Mouse (Mus musculus): Measurements from ENCODE around the gene Mgea5. TPM values are rescaled to one million over a fixed set of nuclear protein-coding genes. Genes with fewer than 3 reads are reported as not detected.

Mgea5 gene
- polyA plus RNA-seq, 2 experiments, result 59.0 to 85.3 TPM

DNA sequence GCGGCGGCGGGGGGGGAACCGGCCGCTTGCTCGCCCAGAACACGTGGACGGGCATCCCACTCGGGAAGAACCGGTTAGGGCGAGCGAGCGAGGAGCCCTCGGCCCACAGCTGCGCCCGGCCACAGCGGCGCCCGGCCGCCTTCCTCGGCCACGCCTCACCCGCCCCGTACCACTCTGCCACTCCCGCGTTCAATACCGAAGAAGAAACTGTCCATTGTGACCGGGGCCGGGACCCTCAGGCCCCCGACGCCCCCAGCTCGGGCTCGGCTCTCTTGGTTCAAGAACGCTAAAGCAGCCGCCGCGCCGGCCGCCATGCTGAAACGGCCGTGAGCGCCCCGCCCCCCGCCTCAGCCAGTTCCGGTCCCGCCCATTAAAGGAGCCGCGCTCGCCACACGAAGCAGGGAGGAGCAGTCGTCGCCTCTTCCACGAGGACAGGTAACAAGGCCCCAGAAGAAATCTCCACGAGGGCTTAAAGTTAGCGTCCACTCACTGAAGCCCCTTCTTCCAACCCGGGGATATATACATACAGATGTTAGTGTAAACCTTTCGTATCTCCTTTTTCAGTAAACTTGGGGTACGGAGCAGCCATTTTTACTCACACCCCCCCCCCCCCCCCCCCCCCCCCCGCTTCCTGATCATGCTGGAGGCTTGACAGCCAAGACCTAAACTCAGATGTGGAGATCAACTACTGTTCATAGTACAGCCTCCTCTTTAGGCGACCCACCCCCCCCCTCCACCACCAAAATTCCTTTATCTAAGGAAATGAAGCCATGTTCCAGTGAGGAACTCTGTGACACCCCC is 34.2 kb downstream of the Mgea5 start, which contains the start of gene Npm3:
Gene Npm3, minus strand, starts transcription at position 349 of the 801 bp plus-strand sequence.
- peaks cover 24% of the 10 kb centered on the region for H3K27me3 ChIP-seq (ENCODE audit: control insufficient read depth, insufficient read depth, low read length)
- H3K36me3 ChIP-seq (ENCODE audit: control insufficient read depth, insufficient read depth, low read length), result peaks cover 35% of the 10 kb centered on the region
- H3K9me3 ChIP-seq (ENCODE audit: control insufficient read depth, low read length), result no peaks in the 10 kb centered on the region
- peak within 1 kb of the TSS; percentile 78 for H3K9ac ChIP-seq (ENCODE audit: low read depth, low read length, severe bottlenecking)
- WGBS, result 1% methylated on average over 42 of the region's 60 CpGs
- ATAC-seq (ENCODE audit: low FRiP score, low read depth), result peak; percentile 85
- H3K27ac ChIP-seq (replicated peaks; ENCODE audit: low read depth, low read length), result no peak within 1 kb of the TSS
- H3K4me1 ChIP-seq (ENCODE audit: control insufficient read depth, insufficient read depth, low read length), result peaks cover 12% of the 10 kb centered on the region
- peak within 1 kb of the TSS; percentile 75 for H3K4me3 ChIP-seq (replicated peaks; ENCODE audit: low read length)
- no peak for TF ChIP-seq POLR2A (IDR thresholded peaks at IDR 0.05; ENCODE audit: borderline replicate concordance, extremely low read depth, insufficient read depth, insufficient read length)
- DNase-seq (ENCODE audit: low spot score), result peak; percentile 86
- H3K4me2 ChIP-seq (replicated peaks; ENCODE audit: low read depth, low read length, severe bottlenecking), result peak within 1 kb of the TSS; percentile 90

DNA sequence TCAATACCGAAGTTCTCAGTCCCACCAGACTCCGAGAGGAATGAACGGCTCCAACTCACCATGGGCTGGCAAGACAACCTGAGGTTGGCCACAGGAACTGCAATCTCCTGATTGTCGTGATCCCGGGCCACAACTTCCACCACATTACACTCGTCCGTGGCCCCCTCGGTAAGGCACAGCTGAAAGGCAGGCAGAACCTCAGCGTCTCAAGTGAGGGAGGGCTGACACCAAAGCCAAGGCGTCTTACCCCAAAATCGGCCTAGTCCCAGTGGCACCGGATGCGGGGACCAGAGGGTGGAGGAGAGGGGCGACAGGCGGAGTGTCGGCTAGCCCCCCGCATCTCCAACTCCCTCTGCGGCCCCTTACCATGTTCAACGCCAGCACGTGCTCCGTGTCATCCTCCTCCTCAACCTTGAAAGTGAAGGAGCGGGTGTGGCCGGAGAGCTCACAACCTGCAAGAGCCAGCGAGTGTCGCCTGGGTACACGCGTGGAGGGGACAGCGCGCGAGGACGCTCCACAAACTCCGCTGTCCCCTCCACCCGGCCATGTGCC is 34.9 kb downstream of the Mgea5 start:
- under 1% methylated on average over 33 of the region's 33 CpGs for WGBS
- Histone ChIP-seq H3K4me2 (replicated peaks; ENCODE audit: low read depth, low read length, severe bottlenecking) (peak overlapping the region; percentile 90), H3K4me3 (replicated peaks; ENCODE audit: low read length) (peak overlapping the region; percentile 75), H3K36me3 (ENCODE audit: control insufficient read depth, insufficient read depth, low read length) (peaks cover 29% of the 10 kb centered on the region), H3K4me1 (ENCODE audit: control insufficient read depth, insufficient read depth, low read length) (peaks cover 12% of the 10 kb centered on the region), H3K27ac (replicated peaks; ENCODE audit: low read depth, low read length) (no peak overlapping the region), H3K27me3 (ENCODE audit: control insufficient read depth, insufficient read depth, low read length) (peaks cover 30% of the 10 kb centered on the region), H3K9me3 (ENCODE audit: control insufficient read depth, low read length) (no peaks in the 10 kb centered on the region), H3K9ac (ENCODE audit: low read depth, low read length, severe bottlenecking) (peak overlapping the region; percentile 78)
- DNase-seq (ENCODE audit: low spot score) (no peak), ATAC-seq (ENCODE audit: low FRiP score, low read depth) (peak; percentile 5; the same call in 1 of the 2 replicates)
- TF ChIP-seq POLR2A (IDR thresholded peaks at IDR 0.05; ENCODE audit: borderline replicate concordance, extremely low read depth, insufficient read depth, insufficient read length), result no peak

DNA sequence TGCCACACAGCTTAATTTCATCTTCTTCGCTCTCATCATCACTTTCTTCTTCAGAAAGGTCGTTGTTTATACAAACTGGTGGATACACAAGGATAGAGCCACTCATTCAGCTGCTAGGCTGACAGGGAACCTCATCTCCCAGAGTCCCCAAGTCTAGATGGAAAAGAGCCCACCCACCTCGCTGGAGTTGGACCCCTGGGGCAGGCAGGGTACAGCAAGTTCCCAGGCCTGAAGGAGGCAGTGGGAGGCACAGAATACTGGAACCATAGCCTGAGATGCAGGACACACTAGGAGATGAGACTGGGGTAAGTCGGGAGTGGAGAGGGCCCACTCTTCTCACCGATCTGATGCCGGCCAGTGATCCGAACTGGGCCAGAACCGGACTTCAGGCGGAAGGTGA is 35.4 kb downstream of the Mgea5 start:
- H3K4me2 ChIP-seq (replicated peaks; ENCODE audit: low read depth, low read length, severe bottlenecking), result peak overlapping the region; percentile 90
- H3K4me3 ChIP-seq (replicated peaks; ENCODE audit: low read length), result peak overlapping the region; percentile 75
- H3K9ac ChIP-seq (ENCODE audit: low read depth, low read length, severe bottlenecking), result peak overlapping the region; percentile 78
- H3K27me3 ChIP-seq (ENCODE audit: control insufficient read depth, insufficient read depth, low read length), result peaks cover 36% of the 10 kb centered on the region
- no peaks in the 10 kb centered on the region for H3K9me3 ChIP-seq (ENCODE audit: control insufficient read depth, low read length)
- H3K36me3 ChIP-seq (ENCODE audit: control insufficient read depth, insufficient read depth, low read length), result peaks cover 26% of the 10 kb centered on the region
- H3K4me1 ChIP-seq (ENCODE audit: control insufficient read depth, insufficient read depth, low read length), result peaks cover 13% of the 10 kb centered on the region
- WGBS, result 54% methylated on average over 9 of the region's 9 CpGs
- no peak for DNase-seq (ENCODE audit: low spot score)
- no peak for TF ChIP-seq POLR2A (IDR thresholded peaks at IDR 0.05; ENCODE audit: borderline replicate concordance, extremely low read depth, insufficient read depth, insufficient read length)
- ATAC-seq (ENCODE audit: low FRiP score, low read depth), result no peak
- no peak overlapping the region for H3K27ac ChIP-seq (replicated peaks; ENCODE audit: low read depth, low read length)

DNA sequence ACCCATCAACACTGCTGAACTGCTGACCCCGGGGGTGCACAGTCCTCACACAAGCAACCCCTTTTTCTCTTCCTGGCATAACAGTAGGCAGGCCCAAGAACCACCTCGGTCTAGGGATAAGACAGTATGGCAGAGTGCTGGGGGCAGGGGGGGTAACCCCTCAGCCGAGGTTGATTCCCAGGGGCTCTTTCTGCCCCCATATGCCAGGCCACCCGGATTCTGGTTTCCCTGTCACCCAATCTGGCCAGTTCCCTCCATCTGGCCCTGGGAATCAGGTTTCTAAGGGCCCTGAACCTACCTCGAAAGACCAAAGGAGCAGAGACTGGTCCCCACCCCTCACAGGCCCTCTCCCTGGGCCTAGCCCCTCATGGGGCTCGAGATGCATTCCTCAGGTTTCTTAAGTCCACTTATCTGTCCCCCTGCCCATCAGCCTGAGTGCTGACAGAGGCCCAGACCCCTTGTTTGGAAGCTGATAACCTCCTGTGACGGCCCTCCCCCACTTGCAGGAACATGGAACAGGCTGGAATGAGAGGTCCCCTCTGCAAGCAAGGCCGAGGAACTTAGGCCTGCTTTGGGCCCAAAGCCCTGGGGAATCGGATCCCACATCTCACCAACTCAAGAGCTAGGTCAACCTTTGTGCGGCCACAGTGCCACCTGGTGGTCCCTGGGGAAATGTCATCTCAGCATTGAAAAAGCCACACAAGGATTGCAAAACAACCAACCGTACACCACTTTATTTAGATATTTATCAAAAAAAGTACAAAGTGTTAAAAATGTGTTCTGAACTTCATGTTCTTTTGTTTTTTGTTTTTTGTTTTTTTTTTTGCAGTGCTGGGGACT is 36.4 kb downstream of the Mgea5 start:
- peak; percentile 83 for DNase-seq (ENCODE audit: low spot score)
- no peak overlapping the region for H3K4me3 ChIP-seq (replicated peaks; ENCODE audit: low read length)
- 17% methylated on average over 11 of the region's 11 CpGs for WGBS
- peaks cover 20% of the 10 kb centered on the region for H3K4me1 ChIP-seq (ENCODE audit: control insufficient read depth, insufficient read depth, low read length)
- no peak overlapping the region for H3K4me2 ChIP-seq (replicated peaks; ENCODE audit: low read depth, low read length, severe bottlenecking)
- H3K27me3 ChIP-seq (ENCODE audit: control insufficient read depth, insufficient read depth, low read length), result peaks cover 43% of the 10 kb centered on the region
- ATAC-seq (ENCODE audit: low FRiP score, low read depth), result no peak
- H3K36me3 ChIP-seq (ENCODE audit: control insufficient read depth, insufficient read depth, low read length), result peaks cover 17% of the 10 kb centered on the region
- no peak overlapping the region for H3K27ac ChIP-seq (replicated peaks; ENCODE audit: low read depth, low read length)
- no peak overlapping the region for H3K9ac ChIP-seq (ENCODE audit: low read depth, low read length, severe bottlenecking)
- TF ChIP-seq POLR2A (IDR thresholded peaks at IDR 0.05; ENCODE audit: borderline replicate concordance, extremely low read depth, insufficient read depth, insufficient read length), result no peak
- no peaks in the 10 kb centered on the region for H3K9me3 ChIP-seq (ENCODE audit: control insufficient read depth, low read length)

Data from limb, embryonic 14.5 days (tissue).